Mouse (Mus musculus) lung, postnatal 0 days (tissue): ENCODE measurements at regions not wholly inside any gene's neighbourhood (a gene's known extent, or its start where the extent isn't known, plus 50 kb on each side); places are given as distances from the start of the nearest gene placed in this dataset.
"Not testable (repeated sequence)": the region's sequence is repeated elsewhere in the genome, so short reads cannot be mapped to it uniquely, and the experiment has no call there.

Experiments
- ATAC-seq: fragments of 200-750 bp; cut with Nextera tagmentation; 2 replicates; pipeline ENCODE4 v1.8.0; 2017; ENCODE audit warnings: moderate library complexity
- DNase-seq: peaks from one replicate; pipeline ENCODE4 v3.0.0-alpha.2; 2016; ENCODE audit warnings: low spot score
- H3K27ac ChIP-seq: fragments of 300-500 bp; sonication (generic); 2 replicates; pipeline ENCODE4 v1.5.1; 2014; ENCODE audit warnings: antibody characterized with exemption, mild to moderate bottlenecking, low read length, mixed read lengths
- H3K27me3 ChIP-seq: fragments of 300-500 bp; sonication (generic); replicated peaks from 2 replicates; pipeline ENCODE4 v1.6.1; 2014; ENCODE audit warnings: low read length, mixed read lengths; ENCODE audit not compliant: insufficient read depth
- H3K36me3 ChIP-seq: fragments of 300-500 bp; sonication (generic); 2 replicates; pipeline ENCODE4 v1.6.1; 2014; ENCODE audit warnings: low read length, mixed read lengths; ENCODE audit not compliant: insufficient read depth
- H3K4me1 ChIP-seq: fragments of 300-500 bp; sonication (generic); 2 replicates; pipeline ENCODE4 v1.6.1; 2014; ENCODE audit warnings: antibody characterized with exemption, low read depth, low read length, mixed read lengths; ENCODE audit not compliant: insufficient read depth
- H3K4me2 ChIP-seq: fragments of 300-500 bp; sonication (generic); replicated peaks from 2 replicates; pipeline ENCODE4 v1.6.1; 2014; ENCODE audit warnings: low read depth, mild to moderate bottlenecking, low read length, moderate library complexity, mixed read lengths
- H3K4me3 ChIP-seq: fragments of 300-500 bp; sonication (generic); 2 replicates; pipeline ENCODE4 v1.5.1; 2014; ENCODE audit warnings: low read depth, low read length
- H3K9ac ChIP-seq: fragments of 300-500 bp; sonication (generic); replicated peaks from 2 replicates; pipeline ENCODE4 v1.6.1; 2014; ENCODE audit warnings: low read depth, mild to moderate bottlenecking
- H3K9me3 ChIP-seq: fragments of 300-500 bp; sonication (generic); 2 replicates; pipeline ENCODE4 v1.6.1; 2016; ENCODE audit warnings: low read length, mixed read lengths
- CTCF ChIP-seq: IDR thresholded peaks from 2 replicates; pipeline ENCODE4 v1.5.1; 2016; ENCODE audit warnings: antibody characterized with exemption, mild to moderate bottlenecking
- EP300 ChIP-seq: IDR thresholded peaks from 2 replicates; pipeline ENCODE4 v1.6.1; 2016; ENCODE audit warnings: antibody characterized with exemption, mild to moderate bottlenecking, control low read depth
- WGBS: fragments of 180-500 bp; shearing (Covaris S2); extraction: QIAGEN DNeasy Blood & Tissue Kit; methylation state at CpG from one replicate; pipeline ENCODE4 v1.1.7; 2014; 5-methylcytosine and 5-hydroxymethylcytosine counted together

- no peaks in the 10 kb centered on the region for H3K4me1 ChIP-seq
- 83% methylated on average over 9 of the region's 9 CpGs for WGBS
- no peaks in the 10 kb centered on the region for H3K9me3 ChIP-seq
- TF ChIP-seq EP300: no peak
- no peak for TF ChIP-seq CTCF
- no peak overlapping the region for H3K9ac ChIP-seq
- no peak overlapping the region for H3K4me3 ChIP-seq
- H3K27me3 ChIP-seq: no peaks in the 10 kb centered on the region
- no peaks in the 10 kb centered on the region for H3K36me3 ChIP-seq
- H3K27ac ChIP-seq: no peak overlapping the region
- ATAC-seq (no peak), DNase-seq (no peak)
- no peak overlapping the region for H3K4me2 ChIP-seq
Measured at GRCm38 (mm10) chr17:69605458-69605857, 166.3 kb downstream of the Akain1 start.

- Histone ChIP-seq H3K4me1 (no peaks in the 10 kb centered on the region), H3K4me3 (no peak overlapping the region), H3K36me3 (no peaks in the 10 kb centered on the region), H3K27me3 (no peaks in the 10 kb centered on the region), H3K27ac (no peak overlapping the region), H3K4me2 (no peak overlapping the region), H3K9me3 (no peaks in the 10 kb centered on the region), H3K9ac (no peak overlapping the region)
- DNase-seq: no peak
- TF ChIP-seq EP300: no peak
- no peak for TF ChIP-seq CTCF
- WGBS: 54% methylated on average over 3 of the region's 3 CpGs
- no peak for ATAC-seq
Measured at GRCm38 (mm10) chr17:69631411-69631810, 192.3 kb downstream of the Akain1 start.

GRCm38 (mm10) chr17:69650496-69650895, 211.4 kb downstream of the Akain1 start:
- H3K9ac ChIP-seq, DNase-seq, H3K4me3 ChIP-seq, H3K9me3 ChIP-seq, ATAC-seq, H3K4me1 ChIP-seq, H3K4me2 ChIP-seq, H3K36me3 ChIP-seq, H3K27me3 ChIP-seq, H3K27ac ChIP-seq: not testable (repeated sequence)
- 72% methylated on average over 2 of the region's 2 CpGs for WGBS

GRCm38 (mm10) chr17:69654586-69654985, 215.5 kb downstream of the Akain1 start:
- no peaks in the 10 kb centered on the region for H3K36me3 ChIP-seq
- WGBS: 39% methylated on average over 2 of the region's 2 CpGs
- no peak overlapping the region for H3K9ac ChIP-seq
- H3K4me2 ChIP-seq: no peak overlapping the region
- no peak overlapping the region for H3K27ac ChIP-seq
- H3K4me1 ChIP-seq: no peaks in the 10 kb centered on the region
- no peak for ATAC-seq
- no peaks in the 10 kb centered on the region for H3K9me3 ChIP-seq
- TF ChIP-seq CTCF (no peak), EP300 (no peak)
- no peak for DNase-seq
- no peaks in the 10 kb centered on the region for H3K27me3 ChIP-seq
- H3K4me3 ChIP-seq: no peak overlapping the region

GRCm38 (mm10) chr17:69672530-69672929, 233.4 kb downstream of the Akain1 start:
- Histone ChIP-seq H3K27me3 (no peaks in the 10 kb centered on the region), H3K4me1 (no peaks in the 10 kb centered on the region), H3K4me2 (no peak overlapping the region), H3K9me3 (0 out of 2 replicates have a peak, but pooled peaks cover under 1% of the 10 kb centered on the region), H3K4me3 (no peak overlapping the region), H3K9ac (no peak overlapping the region), H3K36me3 (no peaks in the 10 kb centered on the region), H3K27ac (no peak overlapping the region)
- DNase-seq (no peak), ATAC-seq (no peak)
- no peak for TF ChIP-seq EP300
- TF ChIP-seq CTCF: no peak
- 84% methylated on average over 3 of the region's 3 CpGs for WGBS

- no peak for ATAC-seq
- WGBS: 79% methylated on average over 5 of the region's 5 CpGs
Measured at GRCm38 (mm10) chr17:69683091-69683490, 244.0 kb downstream of the Akain1 start.

GRCm38 (mm10) chr17:69685625-69686257, 246.6 kb downstream of the Akain1 start:
- 70% methylated on average over 5 of the region's 5 CpGs for WGBS
- Histone ChIP-seq H3K4me2 (no peak overlapping the region), H3K9me3 (no peaks in the 10 kb centered on the region), H3K36me3 (no peaks in the 10 kb centered on the region), H3K27me3 (no peaks in the 10 kb centered on the region), H3K9ac (no peak overlapping the region), H3K4me3 (no peak overlapping the region), H3K4me1 (no peaks in the 10 kb centered on the region), H3K27ac (no peak overlapping the region)
- DNase-seq: no peak
- no peak for ATAC-seq
- TF ChIP-seq CTCF: no peak
- TF ChIP-seq EP300: no peak

More at GRCm38 (mm10) chr17:69683091-69683490, 244.0 kb downstream of the Akain1 start:
- Histone ChIP-seq H3K4me3 (no peak overlapping the region), H3K27ac (no peak overlapping the region), H3K4me1 (no peaks in the 10 kb centered on the region), H3K36me3 (no peaks in the 10 kb centered on the region), H3K9ac (no peak overlapping the region), H3K4me2 (no peak overlapping the region), H3K9me3 (no peaks in the 10 kb centered on the region), H3K27me3 (no peaks in the 10 kb centered on the region)
- TF ChIP-seq EP300 (no peak), CTCF (no peak)
- DNase-seq: no peak
